Mouse (Mus musculus) layer of hippocampus, adult 2 months (tissue): ENCODE measurements around the gene Rps11. TPM values are rescaled to one million over a fixed set of nuclear protein-coding genes. Genes with fewer than 3 reads are reported as not detected.
"Not testable (repeated sequence)": the region's sequence is repeated elsewhere in the genome, so short reads cannot be mapped to it uniquely, and the experiment has no call there.

Source experiments
- DNase-seq, 2 experiments: peaks; one replicate each; pipeline ENCODE4 v3.0.0; 2022; ENCODE audit warnings: low spot score in 2 of 2
- H3K27ac ChIP-seq: fragments of 200-600 bp; 2 replicates; pipeline ENCODE4 v1.8.1; 2022
- H3K4me3 ChIP-seq: fragments of 200-600 bp; 2 replicates; pipeline ENCODE4 v1.8.1; 2022; ENCODE audit warnings: mild to moderate bottlenecking
- CTCF ChIP-seq: fragments of 200-600 bp; conservative IDR thresholded peaks from 2 replicates; pipeline ENCODE4 v1.8.1; 2022; ENCODE audit warnings: antibody characterized with exemption, mild to moderate bottlenecking, moderate library complexity
- total RNA-seq, 2 experiments: library from RNA; stranded (reverse); gene quantifications; 2 replicates each; pipeline ENCODE4 v1.2.3; 2021

The Rps11 gene
- total RNA-seq, 2 experiments from 2014 or later: 436 to 442 TPM

- Histone ChIP-seq H3K27ac (peak overlapping the region; percentile 79; the same call in 1 of the 2 replicates), H3K4me3 (no peak overlapping the region; the same call in 1 of the 2 replicates)
- DNase-seq: no peak
- no peak; the same call in 1 of the 2 replicates for TF ChIP-seq CTCF
Measured at GRCm38 (mm10) chr7:45125144-45125600, 933 bp upstream of the Rps11 start.

GRCm38 (mm10) chr7:45123186-45123570, 1.1 kb downstream of the Rps11 start:
- H3K27ac ChIP-seq: peak overlapping the region; percentile 93; the same call in 1 of the 2 replicates
- H3K4me3 ChIP-seq: peak overlapping the region; percentile 93
- TF ChIP-seq CTCF: no peak
- no peak for DNase-seq

- no peak for TF ChIP-seq CTCF
- DNase-seq: no peak
- peak overlapping the region; percentile 93 for H3K4me3 ChIP-seq
- H3K27ac ChIP-seq: peak overlapping the region; percentile 93; the same call in 1 of the 2 replicates
Measured at GRCm38 (mm10) chr7:45122561-45123185, 1.6 kb downstream of the Rps11 start.

- H3K27ac ChIP-seq: peak overlapping the region; percentile 61
- no peak for DNase-seq
- no peak for TF ChIP-seq CTCF
- H3K4me3 ChIP-seq: peak overlapping the region; percentile 17
Measured at GRCm38 (mm10) chr7:45121966-45122365, 2.3 kb downstream of the Rps11 start.

GRCm38 (mm10) chr7:45121404-45121803, 2.8 kb downstream of the Rps11 start:
- Histone ChIP-seq H3K4me3 (peak overlapping the region; percentile 17), H3K27ac (peak overlapping the region; percentile 72)
- DNase-seq: no peak
- no peak for TF ChIP-seq CTCF

GRCm38 (mm10) chr7:45119780-45120709, 4.2 kb downstream of the Rps11 start:
- H3K4me3 ChIP-seq: no peak overlapping the region
- no peak for TF ChIP-seq CTCF
- H3K27ac ChIP-seq: peak overlapping the region; percentile 72
- no peak for DNase-seq

GRCm38 (mm10) chr7:45118336-45118735, 5.9 kb downstream of the Rps11 start:
- H3K27ac ChIP-seq: no peak overlapping the region
- DNase-seq: no peak
- TF ChIP-seq CTCF: no peak

GRCm38 (mm10) chr7:45117566-45117965, 6.7 kb downstream of the Rps11 start:
- Histone ChIP-seq H3K4me3 (no peak overlapping the region), H3K27ac (no peak overlapping the region)
- no peak for DNase-seq
- no peak for TF ChIP-seq CTCF

More at GRCm38 (mm10) chr7:45118336-45118735, 5.9 kb downstream of the Rps11 start:
- no peak overlapping the region for H3K4me3 ChIP-seq

GRCm38 (mm10) chr7:45113476-45113875, 10.8 kb downstream of the Rps11 start:
- DNase-seq: no peak
- no peak overlapping the region for H3K4me3 ChIP-seq
- TF ChIP-seq CTCF: no peak
- H3K27ac ChIP-seq: no peak overlapping the region

- no peak overlapping the region for H3K4me3 ChIP-seq
- no peak overlapping the region for H3K27ac ChIP-seq
- no peak for DNase-seq
- TF ChIP-seq CTCF: no peak
Measured at GRCm38 (mm10) chr7:45112529-45112928, 11.7 kb downstream of the Rps11 start.

- H3K4me3 ChIP-seq: no peak overlapping the region
- no peak overlapping the region for H3K27ac ChIP-seq
- TF ChIP-seq CTCF: no peak
- no peak for DNase-seq
Measured at GRCm38 (mm10) chr7:45111940-45112339, 12.3 kb downstream of the Rps11 start.

GRCm38 (mm10) chr7:45110089-45110488, 14.2 kb downstream of the Rps11 start:
- DNase-seq, H3K27ac ChIP-seq, H3K4me3 ChIP-seq: not testable (repeated sequence)

GRCm38 (mm10) chr7:45107052-45107645, 17.1 kb downstream of the Rps11 start:
- no peak for TF ChIP-seq CTCF
- DNase-seq: no peak

More at GRCm38 (mm10) chr7:45107052-45107645, 17.1 kb downstream of the Rps11 start:
- Histone ChIP-seq H3K27ac (no peak overlapping the region), H3K4me3 (no peak overlapping the region)
